Mouse (Mus musculus) bone marrow macrophage, adult 2 months (primary cell): ENCODE data around the gene Nell1.

Source experiments
- CTCF ChIP-seq: IDR thresholded peaks from 2 replicates; pipeline ENCODE4 v1.5.1; 2012; ENCODE audit warnings: low read depth, mild to moderate bottlenecking, low read length, moderate library complexity
- POLR2A ChIP-seq: IDR thresholded peaks from 2 replicates; pipeline ENCODE4 v1.6.1; 2012; ENCODE audit warnings: mild to moderate bottlenecking, low read depth, low read length, borderline replicate concordance

DNA sequence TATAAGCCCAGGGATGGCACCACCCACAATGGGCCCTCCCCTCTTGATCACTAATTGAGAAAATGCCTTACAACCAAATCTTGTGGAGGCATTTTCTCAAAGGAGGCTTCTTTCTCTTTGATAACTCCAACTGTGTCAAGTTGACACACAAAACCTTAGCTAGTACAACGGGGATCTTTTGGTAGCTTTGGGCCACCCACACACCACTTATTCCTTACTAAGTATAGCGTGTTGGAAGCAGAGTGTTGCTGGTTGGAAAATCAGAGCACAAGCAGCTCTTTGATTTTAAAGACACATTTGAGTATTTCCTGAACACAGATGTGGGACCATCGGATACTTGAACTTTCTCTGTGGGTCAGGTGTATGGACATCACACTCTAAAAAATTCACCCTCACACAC lies 37.8 kb upstream of the Nell1 start:
- no peak for TF ChIP-seq CTCF
- no peak for TF ChIP-seq POLR2A
